In the genomic region with DNA sequence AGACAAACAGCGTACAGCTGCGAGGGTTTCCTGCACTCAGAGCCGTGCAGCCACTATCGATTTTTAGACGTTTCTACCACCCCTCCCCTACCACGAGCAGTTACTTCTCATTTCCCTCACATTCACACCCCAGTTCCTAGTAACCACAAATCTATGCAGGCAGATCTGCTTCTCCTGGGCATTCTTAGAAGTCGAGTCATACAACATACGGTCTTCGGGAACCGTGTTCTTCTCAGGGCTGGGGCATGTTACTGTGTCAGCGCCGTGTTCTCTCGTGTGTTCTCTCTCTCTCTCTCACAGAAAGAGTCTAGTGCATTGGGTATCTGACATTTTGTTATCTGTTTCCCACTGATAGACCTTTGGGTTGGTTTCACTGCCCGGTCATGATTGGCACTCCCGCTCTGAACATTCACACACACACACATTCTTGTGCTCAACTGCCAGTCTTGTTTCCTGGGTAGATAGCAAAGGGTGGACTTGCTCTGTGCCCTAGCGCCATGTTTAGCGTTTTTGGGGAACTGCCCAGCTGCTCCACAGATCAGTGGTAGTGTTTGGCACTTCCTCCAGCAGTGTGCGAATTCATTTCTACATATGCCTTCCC, we compare ENCODE assay signal across 11 mouse cellular contexts. TPM values are rescaled to one million over a fixed set of nuclear protein-coding genes. Genes with fewer than 3 reads are reported as not detected.
A peak's percentile ranks its signal among the peaks of the same experiment; 100 is the strongest.
DNase-seq lines count a peak whose midpoint lies in the region; ATAC-seq lines count a peak whose summit lies in the region.
"Had no signal": no experiment of that assay in that cellular context is flagged by ENCODE, and none has a peak within 500 bp of the region (broad histone marks: within the 10 kb centered on the region; RNA-seq: fewer than 3 reads in every experiment).

No protein-coding gene starts in this region.

- no peaks in the 10 kb centered on the region for H3K27me3 ChIP-seq in lung, embryonic 16.5 days (ENCODE audit: control insufficient read depth, insufficient read depth, low read depth, low read length)
- H3K27me3 ChIP-seq: midbrain, embryonic 15.5 days had no signal

- intact Hi-C loops in left cerebral cortex, postnatal 4 days (cut with DNase I) = no loop called here

- WGBS in lung, embryonic 16.5 days = 63% methylated on average over 18 of the region's 18 CpGs

- ATAC-seq in lung, embryonic 16.5 days (ENCODE audit: low read depth) = no peak
- peak; percentile 23; the same call in 1 of the 2 replicates for ATAC-seq in neutrophil, adult 5-6 weeks (ENCODE audit: extremely low read depth, insufficient number of reproducible peaks, low FRiP score, poor library complexity, severe bottlenecking)
- ATAC-seq: midbrain, embryonic 15.5 days had no signal

- H3K27ac ChIP-seq in lung, embryonic 16.5 days (ENCODE audit: low read length) = peak overlapping the region; percentile 40; the same call in 1 of the 2 replicates
- H3K27ac ChIP-seq: midbrain, embryonic 15.5 days had no signal

- peak overlapping the region; percentile 26; the same call in 1 of the 2 replicates for H3K9ac ChIP-seq in lung, embryonic 16.5 days (ENCODE audit: low read length)
- H3K9ac ChIP-seq: midbrain, embryonic 15.5 days had no signal

- H3K4me3 ChIP-seq in lung, embryonic 16.5 days (ENCODE audit: low read length) = no peak overlapping the region
- H3K4me3 ChIP-seq: midbrain, embryonic 15.5 days had no signal

- no peak for DNase-seq in lung, adult 18-20 months
- DNase-seq in NIH3T3 (ENCODE audit: low read depth) = peak; percentile 66
- peak; percentile 82 for DNase-seq in induced T-regulatory cell, adult 2 months (ENCODE audit: low read depth)
- DNase-seq in left cerebral cortex, postnatal 4 days = no peak
- no peak for DNase-seq in frontal cortex, postnatal 36 days (ENCODE audit: low spot score in 2 of 2)
- DNase-seq in cerebellum, adult 11 months = no peak
- DNase-seq: cerebellum, postnatal 36 days; right cerebral cortex, adult 18-20 months had no signal

- no peak overlapping the region for H3K4me2 ChIP-seq in lung, embryonic 16.5 days (ENCODE audit: low read depth, low read length)
- H3K4me2 ChIP-seq: midbrain, embryonic 15.5 days had no signal

- H3K36me3 ChIP-seq in lung, embryonic 16.5 days (ENCODE audit: control insufficient read depth, insufficient read depth, low read length) = peaks cover 4% of the 10 kb centered on the region; the same call in 1 of the 2 replicates
- H3K36me3 ChIP-seq: midbrain, embryonic 15.5 days had no signal

- no peaks in the 10 kb centered on the region for H3K9me3 ChIP-seq in lung, embryonic 16.5 days (ENCODE audit: control insufficient read depth, low read length)
- H3K9me3 ChIP-seq: midbrain, embryonic 15.5 days had no signal

- H3K4me1 ChIP-seq in lung, embryonic 16.5 days (replicated peaks; ENCODE audit: control insufficient read depth, insufficient read depth, low read length) = peaks cover 70% of the 10 kb centered on the region

RNA-seq across cellular contexts. Expression of gene Rara, which starts 20.5 kb away (rescaled TPM):
- 35.4 and 37.2 TPM in 2 replicates for polyA plus RNA-seq in lung, embryonic 16.5 days (2015; fragmentation: Nextera tagmentation; extraction: Ambion mirVana)
- total RNA-seq in neutrophil, adult 5-6 weeks (2017) = 131 and 135 TPM in 2 replicates
- 10 to 100 TPM; 20.3 to 21.5 TPM for total RNA-seq in left cerebral cortex, postnatal 4 days (2021)

RNA-seq across cellular contexts. Expression of gene Gjd3, which starts 34.7 kb away (rescaled TPM):
- 0.31 TPM in 1 of 2 replicates, not detected in the other for polyA plus RNA-seq in lung, embryonic 16.5 days (2015; fragmentation: Nextera tagmentation; extraction: Ambion mirVana)
- not detected in 2 replicates for total RNA-seq in neutrophil, adult 5-6 weeks (2017)
- 1 to 10 TPM; 2.2 to 3.4 TPM for total RNA-seq in left cerebral cortex, postnatal 4 days (2021)

RNA-seq across cellular contexts. Expression of gene Cdc6, which starts 40.5 kb away (rescaled TPM):
- 34.0 and 38.3 TPM in 2 replicates for polyA plus RNA-seq in lung, embryonic 16.5 days (2015; fragmentation: Nextera tagmentation; extraction: Ambion mirVana)
- 2.0 and 2.2 TPM in 2 replicates for total RNA-seq in neutrophil, adult 5-6 weeks (2017)
- 1 to 10 TPM; 1.4 to 1.8 TPM for total RNA-seq in left cerebral cortex, postnatal 4 days (2021)

Comparison
In these comparisons a context has a peak if more than half of its experiments do, and no peak if none do; other contexts are left out.
1. DNase-seq: peak in NIH3T3 (single experiment) and induced T-regulatory cell, adult 2 months (single experiment); none in lung, adult 18-20 months (0 of 2), left cerebral cortex, postnatal 4 days (single experiment), frontal cortex, postnatal 36 days (0 of 2) and cerebellum, adult 11 months (single experiment).